Mouse (Mus musculus): ENCODE measurements around the gene Atg2a. TPM values are rescaled to one million over a fixed set of nuclear protein-coding genes. Genes with fewer than 3 reads are reported as not detected.

Atg2a gene
- polyA plus RNA-seq, 1 experiment from 2014 or later, result 7.1 TPM

DNA sequence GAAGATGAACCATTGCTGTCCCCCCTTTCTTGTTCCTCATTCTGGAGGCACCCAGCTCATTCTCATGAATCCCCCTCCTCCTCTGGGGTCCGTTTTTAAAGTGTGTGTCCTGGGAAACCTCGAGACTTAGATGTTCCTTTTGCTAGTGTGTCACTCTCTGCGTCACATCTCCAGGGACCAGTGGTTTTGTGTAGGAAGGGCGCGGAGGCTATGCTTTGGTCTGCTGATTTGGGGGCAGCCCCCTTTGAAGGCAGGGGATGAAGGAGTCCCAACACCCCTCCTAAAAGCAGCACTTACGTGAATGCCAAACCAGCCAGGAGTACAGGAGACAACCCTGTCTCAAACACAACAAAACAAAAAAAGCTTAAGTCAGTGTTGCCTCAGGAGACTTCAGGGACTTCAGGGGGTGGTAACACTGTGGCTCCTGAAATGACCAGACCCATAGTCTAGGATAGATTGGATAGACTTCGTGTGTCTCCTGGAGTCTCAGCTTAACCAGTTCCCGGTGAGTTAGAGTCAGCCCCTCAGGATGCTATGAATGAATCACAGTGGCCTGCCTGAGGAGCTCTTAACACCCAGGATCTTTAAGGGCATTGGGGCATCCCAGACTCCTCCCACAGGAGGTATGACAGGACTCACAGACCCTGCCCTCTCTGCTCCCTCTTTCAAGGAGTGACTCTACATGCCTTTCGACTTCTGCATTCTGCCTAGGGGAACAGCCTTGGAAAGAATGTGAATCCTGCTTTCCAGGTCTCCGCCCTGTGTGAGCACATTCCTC is 36.4 kb downstream of the Atg2a start:
- Histone ChIP-seq H3K27me3 (replicated peaks) (no peaks in the 10 kb centered on the region), H3K4me1 (peaks cover 82% of the 10 kb centered on the region), H3K9me3 (replicated peaks) (no peaks in the 10 kb centered on the region), H3K9ac (peak overlapping the region; percentile 92), H3K27ac (peak overlapping the region; percentile 98), H3K36me3 (peaks cover 42% of the 10 kb centered on the region), H3K4me2 (peak overlapping the region; percentile 93), H3K4me3 (peak overlapping the region; percentile 89)
- ATAC-seq, result peak; percentile 44
- WGBS (ENCODE audit: insufficient replicate concordance), result 7% methylated on average over 10 of the region's 10 CpGs

DNA sequence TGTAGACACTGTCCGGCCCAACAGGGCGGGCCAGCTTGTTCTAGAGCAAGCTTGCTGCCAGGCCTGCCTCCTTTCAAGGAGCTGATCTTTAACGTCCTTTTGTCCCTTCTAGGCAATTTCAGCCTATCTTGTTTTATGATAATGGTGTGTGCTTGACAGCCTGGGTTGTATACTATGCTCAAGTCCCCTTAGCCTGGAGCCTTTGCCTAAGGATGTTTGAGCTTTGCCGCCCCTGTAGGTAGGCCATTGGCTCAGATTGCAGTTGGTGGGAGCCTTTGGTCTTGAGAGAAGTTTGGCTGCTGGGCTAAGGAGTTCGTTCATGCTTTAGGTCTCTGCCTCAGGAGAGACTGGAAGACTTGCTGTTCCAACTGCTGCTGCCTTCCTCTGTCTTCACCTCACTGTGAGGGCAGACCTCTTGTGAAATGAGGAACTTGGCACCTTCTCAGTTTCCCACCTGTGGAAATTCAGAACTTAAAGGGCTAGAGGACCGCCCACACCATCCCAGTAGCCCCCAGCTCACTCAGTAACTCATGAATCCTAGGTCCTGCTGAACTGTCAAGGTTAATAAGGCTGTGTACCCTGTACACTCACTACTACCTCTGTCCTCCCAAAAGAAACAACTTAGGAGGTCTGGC is 37.1 kb downstream of the Atg2a start:
- Histone ChIP-seq H3K9me3 (replicated peaks) (no peaks in the 10 kb centered on the region), H3K27ac (peak overlapping the region; percentile 98), H3K4me3 (peak overlapping the region; percentile 89), H3K9ac (peak overlapping the region; percentile 92), H3K27me3 (replicated peaks) (no peaks in the 10 kb centered on the region), H3K36me3 (peaks cover 49% of the 10 kb centered on the region), H3K4me1 (peaks cover 87% of the 10 kb centered on the region), H3K4me2 (peak overlapping the region; percentile 93)
- WGBS (ENCODE audit: insufficient replicate concordance), result 43% methylated on average over 6 of the region's 6 CpGs
- ATAC-seq, result no peak

GRCm38 (mm10) chr19:6279481-6280144 is 38.1 kb downstream of the Atg2a start:
- peak overlapping the region; percentile 89 for H3K4me3 ChIP-seq
- peaks cover 89% of the 10 kb centered on the region for H3K4me1 ChIP-seq
- peak overlapping the region; percentile 93 for H3K4me2 ChIP-seq
- peaks cover 57% of the 10 kb centered on the region for H3K36me3 ChIP-seq
- H3K27ac ChIP-seq, result peak overlapping the region; percentile 98
- peak overlapping the region; percentile 92 for H3K9ac ChIP-seq
- H3K27me3 ChIP-seq (replicated peaks), result no peaks in the 10 kb centered on the region
- no peaks in the 10 kb centered on the region for H3K9me3 ChIP-seq (replicated peaks)
- 79% methylated on average over 6 of the region's 6 CpGs for WGBS (ENCODE audit: insufficient replicate concordance)
- ATAC-seq, result no peak

- H3K4me3 ChIP-seq, result 0 out of 2 replicates have a peak overlapping the region, but pooled peaks have one; percentile 89
- H3K27ac ChIP-seq, result peak overlapping the region; percentile 98
- H3K4me2 ChIP-seq, result peak overlapping the region; percentile 93
- H3K4me1 ChIP-seq, result peaks cover 89% of the 10 kb centered on the region
- 78% methylated on average over 7 of the region's 7 CpGs for WGBS (ENCODE audit: insufficient replicate concordance)
- H3K27me3 ChIP-seq (replicated peaks), result no peaks in the 10 kb centered on the region
- peak overlapping the region; percentile 92; the same call in 1 of the 2 replicates for H3K9ac ChIP-seq
- peaks cover 66% of the 10 kb centered on the region for H3K36me3 ChIP-seq
- H3K9me3 ChIP-seq (replicated peaks), result no peaks in the 10 kb centered on the region
- no peak for ATAC-seq
Observed at GRCm38 (mm10) chr19:6280554-6280953, 39.1 kb downstream of the Atg2a start.

GRCm38 (mm10) chr19:6281122-6282020 is 39.9 kb downstream of the Atg2a start:
- Histone ChIP-seq H3K9me3 (replicated peaks) (no peaks in the 10 kb centered on the region), H3K27me3 (replicated peaks) (no peaks in the 10 kb centered on the region), H3K4me2 (peak overlapping the region; percentile 93), H3K4me1 (peaks cover 91% of the 10 kb centered on the region), H3K4me3 (no peak overlapping the region), H3K9ac (peak overlapping the region; percentile 92; the same call in 1 of the 2 replicates), H3K36me3 (peaks cover 74% of the 10 kb centered on the region), H3K27ac (peak overlapping the region; percentile 98)
- 72% methylated on average over 14 of the region's 14 CpGs for WGBS (ENCODE audit: insufficient replicate concordance)
- ATAC-seq, result no peak

GRCm38 (mm10) chr19:6283001-6283400 is 41.5 kb downstream of the Atg2a start:
- ATAC-seq, result 0 out of 2 replicates have a peak, but pooled peaks have one; percentile 19
- H3K27ac ChIP-seq, result peak overlapping the region; percentile 98
- H3K9ac ChIP-seq, result peak overlapping the region; percentile 71
- H3K36me3 ChIP-seq, result peaks cover 91% of the 10 kb centered on the region
- 25% methylated on average over 5 of the region's 5 CpGs for WGBS (ENCODE audit: insufficient replicate concordance)
- peak overlapping the region; percentile 70 for H3K4me2 ChIP-seq
- H3K9me3 ChIP-seq (replicated peaks), result no peaks in the 10 kb centered on the region
- H3K4me3 ChIP-seq, result 0 out of 2 replicates have a peak overlapping the region, but pooled peaks have one; percentile 1
- H3K27me3 ChIP-seq (replicated peaks), result no peaks in the 10 kb centered on the region
- peaks cover 100% of the 10 kb centered on the region for H3K4me1 ChIP-seq

DNA sequence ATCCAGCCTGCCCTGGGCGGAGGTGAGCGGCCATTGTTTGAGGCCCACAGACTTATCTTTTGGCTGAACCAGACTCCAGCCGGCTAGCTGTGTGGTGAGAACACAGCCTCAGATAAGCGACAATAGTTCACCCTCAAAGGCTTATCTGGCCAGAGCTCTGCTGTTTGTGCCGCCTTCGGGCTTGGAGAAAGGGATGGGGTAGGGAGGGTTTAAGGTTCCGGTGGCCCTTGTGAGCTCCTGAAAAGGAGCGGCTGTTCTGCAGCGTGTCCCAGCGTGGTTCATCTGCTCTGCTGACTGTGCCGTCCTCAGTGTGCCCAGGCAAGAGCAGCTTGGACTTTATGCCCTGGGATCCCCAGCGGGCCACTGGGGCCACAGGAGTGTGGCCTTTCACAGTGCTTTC is 43.0 kb downstream of the Atg2a start:
- H3K27me3 ChIP-seq (replicated peaks), result no peaks in the 10 kb centered on the region
- 10% methylated on average over 12 of the region's 12 CpGs for WGBS (ENCODE audit: insufficient replicate concordance)
- peaks cover 100% of the 10 kb centered on the region for H3K4me1 ChIP-seq
- peak overlapping the region; percentile 37 for H3K4me3 ChIP-seq
- H3K4me2 ChIP-seq, result peak overlapping the region; percentile 70
- H3K9ac ChIP-seq, result peak overlapping the region; percentile 71
- H3K9me3 ChIP-seq (replicated peaks), result no peaks in the 10 kb centered on the region
- peak overlapping the region; percentile 98 for H3K27ac ChIP-seq
- peak; percentile 80 for ATAC-seq
- peaks cover 95% of the 10 kb centered on the region for H3K36me3 ChIP-seq

GRCm38 (mm10) chr19:6285226-6285625 is 43.8 kb downstream of the Atg2a start:
- peak overlapping the region; percentile 98 for H3K27ac ChIP-seq
- H3K4me1 ChIP-seq, result peaks cover 100% of the 10 kb centered on the region
- ATAC-seq, result peak; percentile 29; the same call in 1 of the 2 replicates
- no peaks in the 10 kb centered on the region for H3K27me3 ChIP-seq (replicated peaks)
- peak overlapping the region; percentile 70 for H3K4me2 ChIP-seq
- H3K9me3 ChIP-seq (replicated peaks), result no peaks in the 10 kb centered on the region
- peaks cover 96% of the 10 kb centered on the region for H3K36me3 ChIP-seq
- H3K4me3 ChIP-seq, result peak overlapping the region; percentile 37
- H3K9ac ChIP-seq, result peak overlapping the region; percentile 71
- WGBS (ENCODE audit: insufficient replicate concordance), result 22% methylated on average over 8 of the region's 8 CpGs

DNA sequence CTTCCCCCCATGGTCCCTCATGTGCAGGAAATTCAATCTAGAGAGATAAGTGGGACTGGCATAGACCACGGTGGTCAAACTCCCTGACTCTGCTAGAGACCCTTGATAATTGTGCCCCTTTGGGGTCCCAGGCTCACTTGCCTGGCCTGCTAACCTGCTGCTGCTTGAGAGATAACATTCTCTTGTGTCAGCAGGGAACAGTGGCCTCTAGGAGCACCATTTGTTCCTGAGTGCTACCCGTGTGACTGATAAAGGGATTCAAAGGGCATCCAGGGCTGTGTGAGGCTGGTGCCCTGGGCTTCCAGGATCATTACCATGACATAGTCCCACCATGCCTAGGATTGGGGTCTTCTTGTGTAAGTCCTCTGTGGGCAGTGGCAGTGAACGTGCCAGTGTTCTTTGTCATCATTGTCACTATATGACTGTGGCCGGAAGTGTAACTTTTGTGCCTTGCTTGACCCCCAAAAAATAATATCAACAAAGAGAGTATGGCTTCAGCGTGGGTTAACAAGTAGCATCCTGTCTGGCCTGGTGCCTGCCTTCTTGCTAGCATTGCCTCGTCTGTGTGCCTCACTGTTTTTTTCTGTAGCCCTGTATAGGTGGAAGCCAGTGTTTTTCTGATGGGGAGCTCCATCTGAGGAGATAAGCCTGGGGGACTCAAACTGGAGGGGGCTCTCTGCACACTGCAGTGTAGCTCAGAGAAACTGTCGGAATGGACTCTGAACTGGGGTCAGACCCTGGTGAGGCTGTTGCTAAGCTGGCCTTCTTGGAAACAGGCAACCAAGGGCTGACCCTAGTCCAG is 44.4 kb downstream of the Atg2a start:
- H3K4me2 ChIP-seq, result peak overlapping the region; percentile 70
- ATAC-seq, result peak; percentile 66
- peaks cover 99% of the 10 kb centered on the region for H3K4me1 ChIP-seq
- WGBS (ENCODE audit: insufficient replicate concordance), result 23% methylated on average over 7 of the region's 7 CpGs
- H3K36me3 ChIP-seq, result peaks cover 92% of the 10 kb centered on the region
- H3K27me3 ChIP-seq (replicated peaks), result no peaks in the 10 kb centered on the region
- peak overlapping the region; percentile 98 for H3K27ac ChIP-seq
- no peaks in the 10 kb centered on the region for H3K9me3 ChIP-seq (replicated peaks)
- H3K4me3 ChIP-seq, result peak overlapping the region; percentile 37
- H3K9ac ChIP-seq, result peak overlapping the region; percentile 71

DNA sequence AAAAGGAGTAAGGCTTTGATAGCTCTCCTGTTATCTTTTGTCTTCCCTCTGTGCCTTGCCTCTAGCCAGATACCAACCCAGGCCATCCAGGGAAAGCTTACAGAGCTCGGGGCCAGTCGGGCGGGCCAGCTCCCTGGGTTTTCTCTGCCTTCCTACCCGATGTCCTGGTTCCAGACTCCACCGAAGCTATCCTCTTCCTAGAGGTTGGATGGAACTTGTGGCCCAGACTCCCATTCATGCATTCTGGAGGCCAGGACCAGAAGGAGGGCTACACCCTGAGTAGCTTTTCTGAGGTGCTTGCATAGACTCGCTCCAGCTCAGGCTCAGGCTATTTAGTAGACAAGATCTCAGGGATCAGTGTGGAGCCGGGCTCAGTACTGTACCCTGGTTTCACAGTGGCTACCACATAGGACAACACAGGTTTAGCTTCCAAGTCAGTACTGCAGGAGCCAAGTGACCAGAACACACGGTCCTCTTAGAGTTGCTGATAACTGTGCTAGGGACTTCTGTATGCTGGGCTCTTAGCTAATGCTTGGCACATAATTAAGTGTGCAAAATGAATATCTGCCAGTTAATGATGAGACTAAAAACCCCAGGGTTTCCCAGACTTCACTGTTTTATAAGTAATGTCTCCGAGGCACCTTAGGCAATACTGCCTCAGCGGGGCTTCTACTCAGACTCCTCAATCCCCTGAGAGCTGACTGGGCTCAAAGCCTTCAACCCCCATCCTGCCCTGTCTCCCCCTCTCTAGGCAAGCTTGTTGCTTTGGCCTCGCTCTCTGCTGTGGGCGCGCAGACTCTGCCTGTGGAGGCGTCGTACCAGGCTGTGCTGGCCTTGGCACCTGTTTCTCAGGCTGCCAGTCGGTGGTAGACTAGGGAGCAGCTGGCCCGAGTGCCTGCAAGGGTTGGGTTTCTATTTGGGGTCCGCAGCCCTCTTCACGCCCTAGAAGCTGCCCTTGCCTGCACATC is 45.2 kb downstream of the Atg2a start:
- peaks cover 91% of the 10 kb centered on the region for H3K36me3 ChIP-seq
- H3K9me3 ChIP-seq (replicated peaks), result no peaks in the 10 kb centered on the region
- peak overlapping the region; percentile 98 for H3K27ac ChIP-seq
- WGBS (ENCODE audit: insufficient replicate concordance), result 66% methylated on average over 19 of the region's 19 CpGs
- peak overlapping the region; percentile 71 for H3K9ac ChIP-seq
- H3K4me3 ChIP-seq, result peak overlapping the region; percentile 37
- peak; percentile 50; the same call in 1 of the 2 replicates for ATAC-seq
- no peaks in the 10 kb centered on the region for H3K27me3 ChIP-seq (replicated peaks)
- peak overlapping the region; percentile 70 for H3K4me2 ChIP-seq
- H3K4me1 ChIP-seq, result peaks cover 99% of the 10 kb centered on the region
